Mouse (Mus musculus) lung, embryonic 16.5 days (tissue): ENCODE results near the gene Obp1b. TPM values are rescaled to one million over a fixed set of nuclear protein-coding genes. Genes with fewer than 3 reads are reported as not detected.
"Not testable (repeated sequence)": the region's sequence is repeated elsewhere in the genome, so short reads cannot be mapped to it uniquely, and the experiment has no call there.

Experiments used
- ATAC-seq: fragments of 200-750 bp; cut with Nextera tagmentation; 2 replicates; pipeline ENCODE4 v1.8.0; 2017; ENCODE audit warnings: low read depth, mild to moderate bottlenecking, moderate library complexity
- H3K27ac ChIP-seq: fragments of 300-500 bp; sonication (generic); 2 replicates; pipeline ENCODE4 v1.5.1; 2014; ENCODE audit warnings: mild to moderate bottlenecking, control low read depth, low read length
- H3K27me3 ChIP-seq: fragments of 300-500 bp; sonication (generic); 2 replicates; pipeline ENCODE4 v1.6.1; 2014; ENCODE audit warnings: low read depth, low read length, mixed read lengths; ENCODE audit not compliant: control insufficient read depth, insufficient read depth
- H3K36me3 ChIP-seq: fragments of 300-500 bp; sonication (generic); 2 replicates; pipeline ENCODE4 v1.6.1; 2014; ENCODE audit warnings: low read length; ENCODE audit not compliant: control insufficient read depth, insufficient read depth
- H3K4me1 ChIP-seq: fragments of 300-500 bp; sonication (generic); replicated peaks from 2 replicates; pipeline ENCODE4 v1.6.1; 2014; ENCODE audit warnings: low read length, mixed read lengths; ENCODE audit not compliant: control insufficient read depth, insufficient read depth
- H3K4me2 ChIP-seq: fragments of 300-500 bp; sonication (generic); 2 replicates; pipeline ENCODE4 v1.6.1; 2014; ENCODE audit warnings: low read depth, low read length, control low read depth
- H3K4me3 ChIP-seq: fragments of 300-500 bp; sonication (generic); 2 replicates; pipeline ENCODE4 v1.5.1; 2014; ENCODE audit warnings: mild to moderate bottlenecking, low read length, control low read depth
- H3K9ac ChIP-seq: fragments of 300-500 bp; sonication (generic); 2 replicates; pipeline ENCODE4 v1.6.1; 2014; ENCODE audit warnings: low read length, control low read depth
- H3K9me3 ChIP-seq: fragments of 300-500 bp; sonication (generic); 2 replicates; pipeline ENCODE4 v1.6.1; 2016; ENCODE audit warnings: low read length; ENCODE audit not compliant: control insufficient read depth
- WGBS: fragments of 180-500 bp; shearing (Covaris S2); extraction: QIAGEN DNeasy Blood & Tissue Kit; methylation state at CpG from one replicate; pipeline ENCODE4 v1.1.7; 2014; 5-methylcytosine and 5-hydroxymethylcytosine counted together
- polyA plus RNA-seq: library from polyadenylated mRNA; unstranded; fragments of >200 nt; fragmentation: Nextera tagmentation; extraction: Ambion mirVana; gene quantifications from 2 replicates; pipeline ENCODE4 v1.2.1, GENCODE M21; 2015

Gene Obp1b
- not detected in 2 replicates for polyA plus RNA-seq

DNA sequence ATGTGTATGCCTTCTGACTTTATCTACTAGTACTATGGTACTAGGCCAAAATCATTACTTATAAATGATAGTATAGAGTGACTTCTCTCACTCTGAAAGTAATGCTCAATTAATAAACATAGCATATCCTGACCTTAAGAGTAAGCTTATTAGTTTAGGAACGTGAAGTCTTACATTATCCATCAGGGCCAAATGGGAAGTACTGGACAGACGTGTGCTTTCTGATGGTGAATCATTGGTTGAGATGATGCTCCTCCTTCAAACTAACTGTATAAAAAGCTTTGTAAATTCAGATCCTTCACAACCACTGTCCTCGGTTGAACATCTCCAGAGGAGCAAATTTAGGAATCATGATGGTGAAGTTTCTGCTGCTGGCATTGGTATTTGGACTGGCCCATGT is at the start of gene Obp1b:
TSS of gene Obp1b (plus strand) at position 301 of the 400 bp plus-strand sequence.
- H3K27me3 ChIP-seq, H3K4me1 ChIP-seq, H3K27ac ChIP-seq, H3K36me3 ChIP-seq, H3K4me3 ChIP-seq, H3K9me3 ChIP-seq, ATAC-seq, H3K4me2 ChIP-seq, H3K9ac ChIP-seq: not testable (repeated sequence)
- WGBS: no CpG with 5 or more reads among the region's 3 CpGs

GRCm38 (mm10) chrX:78202220-78202619 is 15.6 kb downstream of the Obp1b start:
- H3K9ac ChIP-seq, H3K9me3 ChIP-seq, H3K27ac ChIP-seq, H3K4me1 ChIP-seq, H3K36me3 ChIP-seq, ATAC-seq, H3K4me2 ChIP-seq, H3K4me3 ChIP-seq, H3K27me3 ChIP-seq: not testable (repeated sequence)
- 64% methylated on average over 1 of the region's 1 CpGs for WGBS

DNA sequence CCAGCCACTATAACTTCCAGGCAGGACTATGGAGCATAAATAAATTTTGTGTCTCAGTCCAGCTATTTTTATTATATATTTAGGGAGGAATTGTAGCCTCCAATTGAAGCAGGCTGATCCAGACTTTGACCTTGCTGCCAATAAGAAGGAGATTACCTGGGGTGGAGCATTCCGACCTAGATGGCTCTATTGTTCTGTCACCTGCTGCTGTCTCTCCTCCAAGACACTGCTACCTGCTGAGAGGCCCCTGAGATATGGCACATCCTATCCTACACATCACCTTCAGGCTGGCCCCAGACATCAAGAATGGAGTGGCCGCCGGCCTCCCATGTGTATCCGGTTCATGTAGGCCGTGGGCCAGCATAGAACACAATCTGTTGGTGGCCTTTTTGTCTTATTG is 16.3 kb downstream of the Obp1b start:
- Histone ChIP-seq H3K27me3 (no peaks in the 10 kb centered on the region), H3K4me1 (no peaks in the 10 kb centered on the region), H3K4me2 (no peak overlapping the region), H3K9ac (no peak overlapping the region), H3K9me3 (no peaks in the 10 kb centered on the region), H3K27ac (no peak overlapping the region), H3K4me3 (no peak overlapping the region), H3K36me3 (no peaks in the 10 kb centered on the region)
- ATAC-seq: no peak
- 90% methylated on average over 5 of the region's 5 CpGs for WGBS

Other genes with a start within 250 kb of the Obp1b start
- gene Obp1a, start 95.4 kb upstream of the Obp1b start, polyA plus RNA-seq: not detected in 2 replicates
- gene Gm5938, start 61.3 kb upstream of the Obp1b start, polyA plus RNA-seq: not detected in 2 replicates
- gene Gm14743, start 59.1 kb downstream of the Obp1b start, polyA plus RNA-seq: not detected in 2 replicates
- gene 4930480E11Rik, start 182.9 kb downstream of the Obp1b start, polyA plus RNA-seq: not detected in 2 replicates